In genomic region chr2:4559883-4560247, GRCm38 (mm10) we compare ENCODE assay signal across 8 mouse cellular contexts.
DNase-seq lines count a peak whose midpoint lies in the region; ATAC-seq and TF ChIP-seq lines count a peak whose summit lies in the region.

No protein-coding gene starts in this region.

- H3K79me2 ChIP-seq in myocyte (ENCODE audit: control insufficient read depth, insufficient read depth), result peaks cover 59% of the 10 kb centered on the region

- intact Hi-C loops in left cerebral cortex, postnatal 10 days (cut with DNase I), result loop anchor here (5.0 kb wide), 1 partner anchor 48 kb away; no protein-coding TSS in a partner anchor

- H3K4me1 ChIP-seq in lung, embryonic 14.5 days (ENCODE audit: insufficient read depth), result peaks cover 55% of the 10 kb centered on the region
- H3K4me1 ChIP-seq in intestine, embryonic 14.5 days (replicated peaks; ENCODE audit: control insufficient read depth, insufficient read depth, low read length), result peaks cover 52% of the 10 kb centered on the region

- H3K4me3 ChIP-seq in lung, embryonic 14.5 days (ENCODE audit: low read depth, low read length), result peak overlapping the region; percentile 54
- H3K4me3 ChIP-seq in intestine, embryonic 14.5 days (ENCODE audit: low read depth, low read length), result peak overlapping the region; percentile 59
- H3K4me3 ChIP-seq in myocyte, result peak overlapping the region; percentile 42

- H3K9ac ChIP-seq in lung, embryonic 14.5 days, result peak overlapping the region; percentile 69
- H3K9ac ChIP-seq in intestine, embryonic 14.5 days (ENCODE audit: low read length), result peak overlapping the region; percentile 66

- 0 out of 2 replicates have a peak, but pooled peaks cover 10% of the 10 kb centered on the region for H3K36me3 ChIP-seq in lung, embryonic 14.5 days (ENCODE audit: insufficient read depth)
- H3K36me3 ChIP-seq in intestine, embryonic 14.5 days (ENCODE audit: control insufficient read depth, insufficient read depth, low read length), result 0 out of 2 replicates have a peak, but pooled peaks cover 2% of the 10 kb centered on the region
- H3K36me3 ChIP-seq in myocyte (ENCODE audit: control insufficient read depth, insufficient read depth), result peaks cover 5% of the 10 kb centered on the region

- no peaks in the 10 kb centered on the region for H3K9me3 ChIP-seq in lung, embryonic 14.5 days (ENCODE audit: low read depth, low read length)
- H3K9me3 ChIP-seq in intestine, embryonic 14.5 days (ENCODE audit: control insufficient read depth, low read length), result no peaks in the 10 kb centered on the region

- no peak overlapping the region for H3ac ChIP-seq in myocyte (ENCODE audit: control insufficient read depth, insufficient read length)

- TF ChIP-seq POLR2A in myocyte (IDR thresholded peaks at IDR 0.05; ENCODE audit: insufficient read length, low read depth), result no peak

- H3K27me3 ChIP-seq in lung, embryonic 14.5 days (ENCODE audit: insufficient read depth, low read length), result no peaks in the 10 kb centered on the region
- H3K27me3 ChIP-seq in intestine, embryonic 14.5 days (replicated peaks; ENCODE audit: control insufficient read depth, insufficient read depth, low read length), result no peaks in the 10 kb centered on the region
- H3K27me3 ChIP-seq in myocyte (ENCODE audit: control insufficient read depth, insufficient read depth, insufficient read length), result no peaks in the 10 kb centered on the region

- peak overlapping the region; percentile 98 for H3K27ac ChIP-seq in lung, embryonic 14.5 days (ENCODE audit: low read depth)
- H3K27ac ChIP-seq in intestine, embryonic 14.5 days (ENCODE audit: low read depth), result peak overlapping the region; percentile 97

- no peak for DNase-seq in lung, embryonic 14.5 days
- no peak for DNase-seq in lung, postnatal 10 days
- DNase-seq in intestine, embryonic 14.5 days (ENCODE audit: low spot score), result no peak
- DNase-seq in embryo, embryonic 9.5 days (ENCODE audit: extremely low spot score), result no peak
- DNase-seq in layer of hippocampus, adult 11-12 months (ENCODE audit: low spot score), result no peak
- no peak for DNase-seq in left cerebral cortex, postnatal 10 days (ENCODE audit: extremely low spot score in 1 of 2, low spot score in 2 of 2)

- WGBS in lung, embryonic 14.5 days, result under 1% methylated on average over 8 of the region's 8 CpGs
- 0% methylated on average over 8 of the region's 8 CpGs for WGBS in intestine, embryonic 14.5 days

- ATAC-seq in lung, embryonic 14.5 days (ENCODE audit: insufficient read depth), result peak; percentile 26
- peak; percentile 16 for ATAC-seq in common myeloid progenitor, adult 5-6 weeks (replicated peaks; ENCODE audit: low read depth, poor library complexity, severe bottlenecking)
- ATAC-seq in intestine, embryonic 14.5 days (replicated peaks; ENCODE audit: low FRiP score, low TSS enrichment, low read depth), result peak; percentile 20; the same call in 1 of the 2 replicates

- TF ChIP-seq CTCF in lung, embryonic 14.5 days (IDR thresholded peaks at IDR 0.05; ENCODE audit: low read depth), result no peak

- peak overlapping the region; percentile 91 for H3K4me2 ChIP-seq in lung, embryonic 14.5 days
- H3K4me2 ChIP-seq in intestine, embryonic 14.5 days (ENCODE audit: low read length), result peak overlapping the region; percentile 72
- H3K4me2 ChIP-seq in myocyte (ENCODE audit: low read depth), result peak overlapping the region; percentile 89

TF ChIP-seq in myocyte, 11 proteins besides CTCF, POLR2A, EP300 and RAD21:
- no peak for TF ChIP-seq TCF12 (IDR thresholded peaks at IDR 0.05; ENCODE audit: insufficient read depth, poor library complexity, severe bottlenecking)
- no peak for TF ChIP-seq SRF (IDR thresholded peaks at IDR 0.05; ENCODE audit: control insufficient read depth, insufficient read length, low read depth)
- TF ChIP-seq MYOD1 (IDR thresholded peaks at IDR 0.05; ENCODE audit: control insufficient read depth in 1 of 3, insufficient read length in 2 of 3, low read depth in 2 of 3), result peak in 1 of 3 experiments; percentile 28
